In the genomic region with DNA sequence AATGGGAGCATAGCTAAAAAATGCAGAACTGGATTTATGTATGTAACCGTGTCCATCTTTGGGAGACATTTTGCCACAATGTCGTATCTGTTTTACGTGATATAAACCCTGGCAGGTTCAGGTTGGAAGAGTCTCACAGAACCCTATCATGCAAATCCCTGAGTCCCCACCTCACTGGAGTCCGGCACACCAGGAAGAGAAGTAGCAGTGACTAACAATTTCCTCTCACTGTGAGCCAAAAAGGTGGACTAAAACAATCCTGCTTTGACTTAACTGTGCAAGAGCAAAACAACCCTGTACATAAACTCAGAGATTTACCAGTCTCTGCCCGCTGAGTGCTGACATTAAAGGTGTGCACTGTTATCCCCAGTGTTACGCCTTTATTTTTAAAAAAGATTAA, we compare ENCODE assay signal across 22 mouse cellular contexts. TPM values are rescaled to one million over a fixed set of nuclear protein-coding genes. Genes with fewer than 3 reads are reported as not detected.
A peak's percentile ranks its signal among the peaks of the same experiment; 100 is the strongest.
DNase-seq lines count a peak whose midpoint lies in the region; ATAC-seq and TF ChIP-seq lines count a peak whose summit lies in the region.
"Had no signal": no experiment of that assay in that cellular context is flagged by ENCODE, and none has a peak within 500 bp of the region (broad histone marks: within the 10 kb centered on the region; RNA-seq: fewer than 3 reads in every experiment).

No protein-coding gene starts in this region.

- in situ Hi-C loops in CH12.LX (cut with MboI; ENCODE audit: low pct_ligation_motif_present, low pct_unique_long_range_greater_than_20kb, low sequenced_read_pairs), result no loop called here

- TF ChIP-seq EP300 in heart, adult 2 months (IDR thresholded peaks at IDR 0.05; ENCODE audit: insufficient read depth, low read depth, low read length), result no peak
- peak; percentile 81 for TF ChIP-seq EP300 in CH12.LX (IDR thresholded peaks at IDR 0.05; ENCODE audit: low read length)

- no peak for TF ChIP-seq CTCF in heart, adult 2 months (IDR thresholded peaks at IDR 0.05)
- TF ChIP-seq CTCF in CH12.LX (conservative IDR thresholded peaks at IDR 0.05 in 1 of 2, IDR thresholded peaks at IDR 0.05 in 1 of 2; ENCODE audit: low read depth in 2 of 2, low read length in 2 of 2), result no peak

- peak overlapping the region; percentile 46; the same call in 1 of the 2 replicates for H3K4me2 ChIP-seq in heart, embryonic 16.5 days (ENCODE audit: low read depth, low read length)
- H3K4me2 ChIP-seq in CH12.LX (ENCODE audit: insufficient read depth, low read depth, poor library complexity, severe bottlenecking), result peak overlapping the region; percentile 73
- H3K4me2 ChIP-seq in liver, embryonic 12.5 days, result no peak overlapping the region
- H3K4me2 ChIP-seq: embryonic facial prominence, embryonic 15.5 days; hindbrain, embryonic 12.5 days had no signal

- WGBS in heart, adult 2 months, result 51% methylated on average over 6 of the region's 6 CpGs
- 90% methylated on average over 6 of the region's 6 CpGs for WGBS in heart, embryonic 10.5 days
- 78% methylated on average over 6 of the region's 6 CpGs for WGBS in heart, embryonic 16.5 days
- whole genome bisulfite sequencing in liver, embryonic 12.5 days (ENCODE audit: insufficient replicate concordance), result 83% methylated on average over 6 of the region's 6 CpGs

- dilution Hi-C loops in CH12.LX (cut with MboI; ENCODE audit: extremely low pct_ligation_motif_present, extremely low pct_unique_long_range_greater_than_20kb, low sequenced_read_pairs), result no loop called here

- no peaks in the 10 kb centered on the region for H3K9me3 ChIP-seq in heart, embryonic 10.5 days
- no peaks in the 10 kb centered on the region for H3K9me3 ChIP-seq in heart, embryonic 16.5 days (replicated peaks; ENCODE audit: control insufficient read depth, low read length)
- H3K9me3 ChIP-seq in CH12.LX (replicated peaks; ENCODE audit: low read length), result no peaks in the 10 kb centered on the region
- no peaks in the 10 kb centered on the region for H3K9me3 ChIP-seq in liver, embryonic 12.5 days (replicated peaks)
- H3K9me3 ChIP-seq: embryonic facial prominence, embryonic 15.5 days; forebrain, embryonic 10.5 days; hindbrain, embryonic 12.5 days had no signal

- H3K4me1 ChIP-seq in heart, adult 2 months (ENCODE audit: control insufficient read depth, insufficient read depth, low read length), result peaks cover 9% of the 10 kb centered on the region
- H3K4me1 ChIP-seq in heart, embryonic 10.5 days, result 0 out of 2 replicates have a peak, but pooled peaks cover 12% of the 10 kb centered on the region
- H3K4me1 ChIP-seq in heart, embryonic 16.5 days (ENCODE audit: control insufficient read depth, insufficient read depth, low read length), result peaks cover 43% of the 10 kb centered on the region
- H3K4me1 ChIP-seq in CH12.LX (ENCODE audit: control insufficient read depth in 1 of 2, insufficient read depth in 2 of 2), result peaks cover 0 to 62% of the 10 kb centered on the region in 2 experiments; a peak in 3 of 4 replicates
- H3K4me1 ChIP-seq in liver, embryonic 12.5 days, result peaks cover 17% of the 10 kb centered on the region

- H3K36me3 ChIP-seq in heart, adult 2 months (ENCODE audit: control insufficient read depth, insufficient read depth, low read length), result peaks cover 43% of the 10 kb centered on the region
- peaks cover 42% of the 10 kb centered on the region for H3K36me3 ChIP-seq in heart, embryonic 10.5 days
- peaks cover 21% of the 10 kb centered on the region for H3K36me3 ChIP-seq in heart, embryonic 16.5 days (ENCODE audit: control insufficient read depth, insufficient read depth)
- H3K36me3 ChIP-seq in CH12.LX (replicated peaks in 1 of 2; ENCODE audit: control insufficient read depth in 1 of 2, insufficient read depth in 1 of 2, low read length in 1 of 2), result peaks cover 24 to 42% of the 10 kb centered on the region in 2 experiments
- H3K36me3 ChIP-seq in liver, embryonic 12.5 days, result peaks cover 37% of the 10 kb centered on the region

- no peak for ATAC-seq in heart, embryonic 16.5 days (replicated peaks; ENCODE audit: extremely low read depth, insufficient read depth, low FRiP score)
- ATAC-seq in liver, embryonic 12.5 days, result no peak
- ATAC-seq: forebrain, embryonic 14.5 days; hindbrain, embryonic 16.5 days; inflammation-experienced regulatory T-cells, adult 6 months; intestine, postnatal 0 days had no signal

- no peak for TF ChIP-seq POLR2A in heart, adult 2 months (IDR thresholded peaks at IDR 0.05; ENCODE audit: insufficient read depth, low read depth, low read length)
- no peak for TF ChIP-seq POLR2A in CH12.LX (IDR thresholded peaks at IDR 0.05; ENCODE audit: low read depth, low read length)

- no peak for TF ChIP-seq RAD21 in CH12.LX (IDR thresholded peaks at IDR 0.05; ENCODE audit: low read depth, low read length)

- peak overlapping the region; percentile 96 for H3K27ac ChIP-seq in heart, adult 2 months
- H3K27ac ChIP-seq in heart, embryonic 10.5 days, result no peak overlapping the region
- H3K27ac ChIP-seq in heart, embryonic 16.5 days (ENCODE audit: low read length), result no peak overlapping the region
- no peak overlapping the region for H3K27ac ChIP-seq in CH12.LX (ENCODE audit: insufficient read depth, low read depth)
- H3K27ac ChIP-seq in liver, embryonic 12.5 days, result no peak overlapping the region
- H3K27ac ChIP-seq: embryonic facial prominence, embryonic 15.5 days; forebrain, embryonic 10.5 days; hindbrain, embryonic 12.5 days had no signal

- no peaks in the 10 kb centered on the region for H3K27me3 ChIP-seq in heart, adult 2 months (ENCODE audit: control insufficient read depth, insufficient read depth, low read length)
- no peaks in the 10 kb centered on the region for H3K27me3 ChIP-seq in heart, embryonic 10.5 days (ENCODE audit: insufficient read depth, poor library complexity, severe bottlenecking)
- H3K27me3 ChIP-seq in heart, embryonic 16.5 days (ENCODE audit: control insufficient read depth, insufficient read depth, low read length), result no peaks in the 10 kb centered on the region
- no peaks in the 10 kb centered on the region for H3K27me3 ChIP-seq in CH12.LX (replicated peaks)
- H3K27me3 ChIP-seq in liver, embryonic 12.5 days (replicated peaks), result no peaks in the 10 kb centered on the region
- H3K27me3 ChIP-seq: embryonic facial prominence, embryonic 15.5 days; hindbrain, embryonic 12.5 days had no signal

- DNase-seq in heart, adult 2 months, result no peak
- DNase-seq in heart, embryonic 10.5 days (ENCODE audit: low spot score), result no peak
- DNase-seq in heart, postnatal 10 days, result no peak
- peak; percentile 79 for DNase-seq in CH12.LX (ENCODE audit: extremely low read depth)
- no peak for DNase-seq in right cerebral cortex, postnatal 14 days
- DNase-seq: adrenal gland, adult 8-10 months; adrenal gland, postnatal 36 days; cerebellum, adult 2 months; cerebellum, postnatal 10 days; embryo, embryonic 11 days; heart, adult 18-20 months; heart, postnatal 4 days had no signal

- H3K79me2 ChIP-seq in heart, adult 2 months (replicated peaks; ENCODE audit: control insufficient read depth, insufficient read depth, low read length), result 0 out of 2 replicates have a peak, but pooled peaks cover 1% of the 10 kb centered on the region
- peaks cover 31% of the 10 kb centered on the region for H3K79me2 ChIP-seq in CH12.LX (replicated peaks; ENCODE audit: control insufficient read depth, extremely low read depth, insufficient read depth, poor library complexity, severe bottlenecking)

- H3K9ac ChIP-seq in heart, adult 2 months (ENCODE audit: low read depth, low read length), result peak overlapping the region; percentile 54
- 0 out of 2 replicates have a peak overlapping the region, but pooled peaks have one; percentile 40 for H3K9ac ChIP-seq in heart, embryonic 16.5 days (ENCODE audit: low read length)
- H3K9ac ChIP-seq in CH12.LX (ENCODE audit: insufficient read depth, low read depth), result no peak overlapping the region
- no peak overlapping the region for H3K9ac ChIP-seq in liver, embryonic 12.5 days
- H3K9ac ChIP-seq: embryonic facial prominence, embryonic 15.5 days; hindbrain, embryonic 12.5 days had no signal

- intact Hi-C loops in heart, adult 2 months (cut with DNase I), result no loop called here
- intact Hi-C loops in heart, postnatal 10 days (cut with DNase I), result loop anchor here (10.0 kb wide), 1 partner anchor 202 kb away; no protein-coding TSS in a partner anchor

- H3K4me3 ChIP-seq in heart, adult 2 months, result peak overlapping the region; percentile 20; the same call in 1 of the 2 replicates
- no peak overlapping the region for H3K4me3 ChIP-seq in heart, embryonic 10.5 days
- peak overlapping the region; percentile 20 for H3K4me3 ChIP-seq in heart, embryonic 16.5 days (ENCODE audit: low read length)
- no peak overlapping the region for H3K4me3 ChIP-seq in CH12.LX (replicated peaks in 1 of 3; ENCODE audit: low read depth in 2 of 3, low read length in 2 of 3, poor library complexity in 1 of 3)
- no peak overlapping the region for H3K4me3 ChIP-seq in liver, embryonic 12.5 days
- H3K4me3 ChIP-seq: embryonic facial prominence, embryonic 15.5 days; erythroblast, embryonic 14.5 days; forebrain, embryonic 10.5 days; hindbrain, embryonic 12.5 days had no signal

TF ChIP-seq in CH12.LX, 34 proteins besides CTCF, POLR2A, EP300 and RAD21 (continues in another document):
- TF ChIP-seq TBP (conservative IDR thresholded peaks at IDR 0.05; ENCODE audit: low read depth, low read length), result 0 out of 2 replicates have a peak, but pooled peaks have one; percentile 35
- peak; percentile 45 for TF ChIP-seq BHLHE40 (IDR thresholded peaks at IDR 0.05; ENCODE audit: low read depth, low read length)
- TF ChIP-seq JUND (conservative IDR thresholded peaks at IDR 0.05; ENCODE audit: low read depth, low read length), result peak; percentile 88
- peak; percentile 78 for TF ChIP-seq JUN (IDR thresholded peaks at IDR 0.05; ENCODE audit: insufficient read depth, low read depth, low read length)

RNA-seq across cellular contexts. Expression of gene Wdpcp, which starts 5.1 kb away (rescaled TPM):
- total RNA-seq in heart, adult 2 months (2021), result 1 to 10 TPM; 4.2 to 5.4 TPM
- 1.4 and 5.8 TPM in 2 replicates for polyA plus RNA-seq in heart, adult 2 months (2012; rRNA removed)
- polyA plus RNA-seq in heart, embryonic 10.5 days (2016; fragmentation: Nextera tagmentation; extraction: Ambion mirVana), result 6.8 and 7.0 TPM in 2 replicates
- 7.4 and 7.8 TPM in 2 replicates for polyA plus RNA-seq in heart, embryonic 16.5 days (2015; fragmentation: Nextera tagmentation; extraction: Ambion mirVana)
- 1 to 10 TPM; 6.5 to 6.7 TPM for total RNA-seq in heart, postnatal 10 days (2021)
- total RNA-seq in CH12.LX (2012; rRNA removed) (2.0 and 3.2 TPM in 2 replicates), CH12.LX (2014; rRNA removed) (3.7 and 4.8 TPM in 2 replicates)
- polyA plus RNA-seq in CH12.LX (2012; ENCODE audit: insufficient read length, low read depth), result 2.9 and 5.6 TPM in 2 replicates
- polyA plus RNA-seq in liver, embryonic 12.5 days (2016; fragmentation: Nextera tagmentation; extraction: Ambion mirVana), result 2.4 and 2.8 TPM in 2 replicates
- polyA plus RNA-seq: erythroblast, embryonic 14.5 days had no signal

RNA-seq across cellular contexts. Expression of gene Mdh1, which starts 5.2 kb away (rescaled TPM):
- 1,000 to 10,000 TPM; 2,315 to 2,577 TPM for total RNA-seq in heart, adult 2 months (2021)
- 1,485 and 2,844 TPM in 2 replicates for polyA plus RNA-seq in heart, adult 2 months (2012; rRNA removed)
- 800 and 1,183 TPM in 2 replicates for polyA plus RNA-seq in heart, embryonic 10.5 days (2016; fragmentation: Nextera tagmentation; extraction: Ambion mirVana)
- polyA plus RNA-seq in heart, embryonic 16.5 days (2015; fragmentation: Nextera tagmentation; extraction: Ambion mirVana), result 2,007 and 2,061 TPM in 2 replicates
- total RNA-seq in heart, postnatal 10 days (2021), result 1,000 to 10,000 TPM; 2,015 to 2,040 TPM
- total RNA-seq in CH12.LX (2012; rRNA removed), result 233 and 243 TPM in 2 replicates
- 440 and 456 TPM in 2 replicates for total RNA-seq in CH12.LX (2014; rRNA removed)
- polyA plus RNA-seq in CH12.LX (2012; ENCODE audit: insufficient read length, low read depth), result 311 and 385 TPM in 2 replicates
- 164 and 170 TPM in 2 replicates for polyA plus RNA-seq in liver, embryonic 12.5 days (2016; fragmentation: Nextera tagmentation; extraction: Ambion mirVana)

Comparison
In these comparisons a context has a peak if more than half of its experiments do, and no peak if none do; other contexts are left out.
1. H3K4me3 ChIP-seq: peak in heart, adult 2 months (single experiment) and heart, embryonic 16.5 days (single experiment); none in heart, embryonic 10.5 days (single experiment), CH12.LX (0 of 3) and liver, embryonic 12.5 days (single experiment).
2. H3K9ac ChIP-seq: peak in heart, adult 2 months (single experiment) and heart, embryonic 16.5 days (single experiment); none in CH12.LX (single experiment) and liver, embryonic 12.5 days (single experiment).